1 mouse cellular context compared by ENCODE assay signal in genomic region chr6:146775864-146776263, GRCm38 (mm10). TPM values are rescaled to one million over a fixed set of nuclear protein-coding genes. Genes with fewer than 3 reads are reported as not detected.
"Had no signal": no experiment of that assay in that cellular context is flagged by ENCODE, and none has a peak within 500 bp of the region (broad histone marks: within the 10 kb centered on the region; RNA-seq: fewer than 3 reads in every experiment).

No protein-coding gene starts in this region.

RNA-seq across cellular contexts. Expression of gene Arntl2, which starts 20.0 kb away (rescaled TPM):
- total RNA-seq: hematopoietic stem cell, adult 5-6 weeks had no signal
